Mouse (Mus musculus) CD4-positive, CD25-positive, alpha-beta regulatory T cell, adult 2 months (primary cell): ENCODE results near the gene Best1.

Experiments
- DNase-seq: peaks from one replicate; pipeline ENCODE4 v3.0.0-alpha.2; 2012; ENCODE audit warnings: low read depth, low spot score

Best1 gene

DNA sequence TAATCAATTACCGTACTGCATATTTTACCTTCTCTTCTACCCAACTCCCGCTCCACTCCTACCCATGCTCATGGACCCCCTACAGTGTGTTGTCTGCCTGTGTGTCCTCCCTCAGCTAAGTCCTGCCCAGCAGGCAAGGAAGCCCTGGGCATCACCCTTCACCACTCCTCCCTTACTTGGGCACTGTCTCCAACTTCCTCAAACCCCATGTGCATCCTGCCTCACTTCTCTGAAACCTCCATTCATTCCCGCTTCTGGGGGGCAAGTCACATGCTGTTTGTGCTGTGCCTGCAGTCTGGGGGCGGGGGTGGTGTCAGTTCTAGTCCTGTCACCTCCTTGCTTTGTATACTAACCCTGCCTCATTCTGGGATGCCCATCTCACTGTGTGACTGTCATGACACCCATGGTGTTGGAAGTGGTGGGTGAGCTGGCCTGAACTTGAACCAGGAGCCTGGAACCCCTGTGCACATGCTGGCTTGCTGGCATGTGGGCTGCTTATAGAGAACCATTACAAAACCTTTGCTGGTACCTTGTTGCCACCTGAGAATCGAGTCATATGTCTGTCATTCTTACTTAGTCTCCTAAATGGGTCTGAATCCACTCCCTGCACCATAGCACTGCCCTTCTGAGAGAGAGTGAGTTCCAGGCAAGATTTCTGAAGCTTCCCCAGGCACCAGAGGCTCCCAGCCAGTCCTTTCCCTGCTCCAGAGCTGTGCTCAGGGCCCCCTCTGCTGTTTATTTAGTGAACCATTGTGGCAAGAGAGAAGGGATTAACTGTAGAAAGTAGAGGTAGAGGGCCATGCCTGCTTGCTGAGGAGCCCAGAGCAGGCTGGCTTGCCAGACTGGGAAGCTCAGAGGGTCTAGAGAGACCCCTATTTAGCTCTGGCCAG is 21.2 kb upstream of the Best1 start:
- no peak for DNase-seq

DNA sequence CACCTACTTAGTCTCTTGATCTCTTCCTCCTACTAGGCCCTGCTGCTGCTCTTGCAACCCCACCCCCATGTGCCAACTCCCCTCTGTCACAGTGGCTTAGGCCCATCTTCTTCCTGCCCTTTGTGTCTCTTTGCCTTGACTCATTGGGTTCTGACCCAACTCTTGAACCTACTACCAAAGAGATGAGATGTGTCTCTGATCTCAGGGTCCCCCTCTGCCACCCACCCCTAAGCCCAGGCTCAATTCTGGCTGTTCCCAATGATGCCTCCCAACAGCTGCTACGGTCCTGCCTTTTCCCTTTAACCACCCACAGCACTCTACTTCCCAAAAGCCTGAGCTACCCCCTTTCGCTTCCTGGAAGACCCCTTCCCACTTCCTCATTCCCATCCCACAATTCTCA is 20.5 kb upstream of the Best1 start:
- DNase-seq, result no peak

DNA sequence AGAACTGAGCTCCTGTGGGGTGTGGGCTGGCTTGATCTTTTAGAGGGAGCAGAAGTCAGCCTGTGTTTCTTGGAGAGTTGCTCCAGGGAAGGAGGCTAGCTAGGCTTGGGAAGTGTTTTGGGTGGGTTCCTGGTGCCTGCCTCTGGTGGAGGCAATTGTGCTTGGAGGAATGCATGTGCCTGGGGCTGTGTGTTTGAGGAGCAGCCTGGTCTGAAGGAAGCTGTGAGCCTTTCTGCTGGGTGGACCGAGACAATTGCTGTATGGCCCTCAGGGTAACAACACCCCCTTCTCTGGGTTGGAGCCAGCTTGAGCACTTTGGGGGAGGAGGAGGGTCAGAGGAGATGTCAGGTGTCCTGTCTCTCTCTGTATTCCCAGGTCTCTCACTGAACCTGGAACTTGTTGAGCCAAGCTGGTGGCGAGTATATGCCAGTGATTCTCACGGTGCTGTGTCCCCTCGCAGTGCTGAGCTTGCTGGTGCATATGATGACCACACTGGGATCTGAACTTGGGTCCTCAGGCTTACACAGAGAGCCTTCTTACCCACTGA is 17.9 kb upstream of the Best1 start:
- no peak for DNase-seq

DNA sequence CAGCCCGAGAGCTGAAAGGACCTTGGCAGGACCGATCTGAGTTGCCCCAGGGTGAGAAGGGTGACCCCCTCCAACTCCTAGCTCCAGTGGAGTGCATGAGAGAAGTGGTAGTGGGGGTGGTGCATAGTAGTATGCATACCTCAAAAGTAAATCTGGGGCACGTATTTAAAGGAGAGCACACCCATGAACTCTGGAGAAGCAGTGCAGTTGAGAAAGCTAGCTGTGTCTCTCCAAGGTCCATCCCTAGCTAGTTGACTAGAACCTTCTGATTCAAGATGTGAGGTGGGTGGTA is 17.0 kb upstream of the Best1 start:
- DNase-seq, result no peak

DNA sequence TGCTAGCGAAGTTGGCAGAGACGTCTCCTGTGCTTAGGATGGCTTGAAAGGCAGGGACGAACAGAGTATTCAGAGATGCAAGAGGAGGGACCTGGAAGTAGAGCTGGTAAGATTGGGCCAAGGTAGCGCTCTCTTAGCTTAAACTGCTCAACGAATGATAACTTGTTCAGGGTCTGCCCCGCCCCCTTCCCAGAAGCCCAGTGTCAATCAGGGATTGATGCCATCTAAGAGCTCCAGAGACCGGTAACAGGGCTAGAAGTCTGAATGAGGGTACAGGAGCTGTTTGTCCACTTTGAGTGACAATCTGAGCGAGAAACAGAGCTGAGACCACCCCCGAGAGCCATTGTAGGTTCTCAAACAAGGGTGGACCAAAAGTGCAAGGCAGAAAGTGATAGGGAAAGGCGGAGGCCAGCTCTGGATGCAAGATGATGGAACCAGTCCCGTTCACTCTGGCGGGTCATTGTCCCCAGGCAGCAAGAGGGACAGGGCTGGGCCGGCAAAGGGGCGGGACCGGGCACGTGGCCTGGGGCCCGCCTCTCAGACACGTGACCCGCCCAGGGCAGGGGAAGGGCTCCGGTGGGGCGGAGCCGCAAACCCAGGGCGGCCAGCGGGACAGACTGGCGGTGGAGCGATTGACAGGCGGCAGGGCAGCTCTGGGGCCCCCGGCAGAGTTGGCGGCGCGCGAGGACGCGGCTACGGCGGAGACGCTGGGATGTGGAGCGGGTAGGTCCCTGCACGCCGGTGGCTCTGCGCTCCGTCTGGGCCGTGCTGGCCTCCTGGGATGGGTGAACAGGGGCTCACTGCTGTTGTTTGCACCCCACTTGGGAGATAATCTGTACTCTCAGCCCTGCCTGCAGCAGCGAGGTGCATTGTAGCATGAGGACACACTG is 16.4 kb upstream of the Best1 start:
- peak; percentile 52 for DNase-seq

DNA sequence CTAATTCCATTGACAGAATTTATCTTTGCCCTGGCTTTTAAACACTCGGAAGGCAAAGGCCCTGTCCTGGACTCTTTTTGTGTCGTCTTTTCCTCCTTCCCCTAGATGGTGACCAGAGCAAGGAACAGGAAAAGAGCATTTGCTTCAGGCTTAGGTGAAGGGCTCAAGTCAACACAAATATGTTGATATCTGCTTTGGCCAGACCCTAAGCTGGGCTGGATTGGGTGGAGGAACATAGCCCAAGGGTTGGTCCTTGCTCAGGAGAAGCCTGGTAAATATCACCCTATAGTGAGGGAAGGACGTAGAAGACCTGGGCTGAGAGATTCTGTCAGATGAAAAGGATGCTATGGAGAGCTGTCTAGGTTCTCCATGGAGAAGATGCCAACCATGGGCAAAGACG is 14.7 kb upstream of the Best1 start:
- DNase-seq, result no peak

DNA sequence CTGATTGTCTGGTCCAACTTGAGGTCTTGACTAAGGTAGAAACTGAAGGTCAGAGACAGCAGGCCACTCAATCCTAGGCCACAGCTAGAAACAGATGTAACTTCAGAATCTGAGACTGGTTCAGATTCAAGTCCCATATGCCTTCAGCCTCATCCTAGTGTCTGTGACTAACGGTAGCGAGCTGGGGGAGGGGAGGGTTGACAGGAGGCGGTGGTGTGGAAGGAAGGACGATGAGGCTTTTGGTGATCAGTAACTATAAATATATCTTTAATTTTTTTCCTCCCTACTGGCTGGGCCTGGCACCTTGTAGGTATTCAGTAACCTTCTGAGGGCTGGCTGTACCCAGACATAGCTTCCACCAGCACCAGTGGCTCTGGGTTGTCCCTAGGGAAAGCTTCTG is 14.0 kb upstream of the Best1 start:
- DNase-seq, result no peak

DNA sequence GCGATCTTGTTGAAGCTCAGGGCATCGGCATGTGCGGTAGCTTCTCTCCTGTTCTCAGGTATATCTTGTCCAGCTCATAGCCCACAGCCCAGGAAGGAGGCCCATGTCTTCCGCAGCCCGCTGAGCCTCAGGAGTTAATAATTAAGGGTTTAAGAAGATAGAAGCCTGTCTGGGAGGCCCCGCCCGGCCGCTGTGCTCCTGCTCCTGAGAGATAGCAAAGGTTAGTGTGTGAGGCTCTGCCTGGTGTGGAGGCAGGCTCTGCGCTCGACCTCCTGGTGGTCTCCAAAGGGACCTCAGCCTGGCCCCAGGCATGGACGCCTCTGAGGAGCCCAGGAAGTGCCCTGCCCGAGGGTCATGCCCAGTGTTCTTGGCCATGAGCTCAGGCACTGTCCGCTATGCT is 13.4 kb upstream of the Best1 start:
- DNase-seq, result no peak

DNA sequence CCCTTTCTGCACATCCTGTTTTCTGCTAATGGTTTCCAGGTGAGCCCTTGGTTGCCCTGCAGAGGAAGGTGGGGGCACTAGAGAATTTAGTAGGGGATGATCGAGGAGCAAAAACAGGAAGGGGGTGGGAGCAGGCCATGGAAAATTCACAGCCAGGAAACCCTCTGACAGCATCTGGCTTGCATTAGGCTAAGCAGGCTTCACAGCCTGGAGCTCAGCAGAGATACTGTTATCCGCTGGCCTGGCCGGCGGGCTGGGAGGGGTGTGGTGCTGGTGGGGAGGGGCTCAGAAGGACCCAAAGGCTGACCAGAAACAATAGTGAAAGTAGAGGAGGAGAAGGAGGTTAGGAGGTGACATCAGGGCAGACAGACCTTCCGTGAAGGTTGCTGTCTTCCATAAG is 12.5 kb upstream of the Best1 start:
- DNase-seq, result no peak

DNA sequence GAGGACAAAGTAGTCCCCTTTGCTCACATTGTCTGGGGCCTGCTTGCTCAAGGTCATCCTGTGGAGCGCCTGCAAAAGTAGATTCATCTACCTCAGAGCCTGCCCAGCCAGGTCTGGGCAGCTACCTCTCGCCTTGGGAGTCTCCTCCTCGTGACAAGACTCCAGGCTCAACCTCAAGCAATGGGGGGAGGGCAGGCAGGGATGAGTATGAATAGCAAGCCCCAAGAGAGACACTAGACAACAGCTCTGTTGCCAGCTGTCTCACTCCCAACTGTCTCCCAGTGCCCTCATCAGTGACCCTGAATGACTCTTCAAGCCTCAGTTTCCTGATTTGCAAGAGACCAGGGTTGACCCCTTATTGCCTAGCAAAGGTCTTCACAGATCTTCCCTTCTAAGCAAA is 11.9 kb upstream of the Best1 start:
- DNase-seq, result no peak

DNA sequence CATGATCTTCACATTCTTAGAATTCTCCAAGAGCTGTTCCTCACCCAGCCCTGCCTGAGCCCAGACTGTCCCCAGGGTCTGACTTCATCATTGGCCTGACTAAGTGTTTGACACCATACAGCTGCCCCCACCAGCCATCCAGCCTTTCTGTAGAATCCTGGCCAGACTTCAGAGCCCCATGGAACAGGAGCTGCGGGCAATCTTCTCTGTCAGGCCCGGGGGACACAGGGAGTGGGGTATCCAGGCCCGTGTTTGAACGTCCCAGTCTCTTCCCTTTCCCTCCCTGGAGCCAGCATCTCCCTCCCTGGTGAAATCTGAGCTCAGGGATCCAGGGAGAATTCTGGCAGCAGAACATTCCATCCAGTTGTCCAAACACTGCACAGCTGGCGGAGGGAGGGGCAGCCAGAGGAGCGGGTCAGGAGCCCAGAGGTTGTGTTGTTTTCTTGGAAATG is 11.4 kb upstream of the Best1 start:
- DNase-seq, result no peak

DNA sequence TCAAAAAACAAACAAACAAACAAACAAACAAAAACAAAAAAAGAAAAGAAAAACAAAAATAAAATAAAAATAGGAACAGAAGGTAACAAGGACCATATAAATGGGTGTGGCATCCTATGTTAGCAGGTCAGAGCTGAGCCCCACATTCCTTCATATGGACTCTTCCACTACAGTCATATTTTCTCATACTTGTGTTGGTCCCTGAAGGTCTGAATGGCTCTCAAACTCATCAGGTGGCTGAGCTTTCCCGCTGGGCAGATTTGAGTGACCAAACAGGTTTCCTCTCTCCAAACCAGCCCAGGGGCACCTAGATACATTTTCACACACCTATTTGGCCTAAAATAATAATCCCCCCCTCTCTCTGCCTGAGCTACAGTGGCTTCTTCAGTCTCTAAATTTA is 10.0 kb upstream of the Best1 start:
- DNase-seq, result no peak

DNA sequence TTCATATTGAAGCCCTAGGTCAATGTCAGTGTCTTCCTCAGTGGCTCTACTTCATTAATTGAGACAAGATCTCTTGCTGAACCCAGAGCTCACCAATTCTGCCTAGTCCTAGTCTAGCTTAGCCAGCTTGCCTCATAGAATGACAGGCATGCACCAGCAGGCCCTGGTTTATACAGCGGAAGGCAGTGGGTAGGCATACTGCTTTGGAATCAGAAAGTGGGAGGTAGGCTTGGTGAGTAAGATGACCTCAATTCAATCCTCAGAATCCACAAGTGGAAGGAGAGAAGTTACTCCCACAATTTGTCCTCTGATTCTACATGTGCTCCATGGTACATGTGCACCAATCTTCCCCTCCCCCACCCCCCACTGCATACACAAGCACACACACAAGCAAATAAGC is 2.3 kb upstream of the Best1 start:
- DNase-seq, result no peak

DNA sequence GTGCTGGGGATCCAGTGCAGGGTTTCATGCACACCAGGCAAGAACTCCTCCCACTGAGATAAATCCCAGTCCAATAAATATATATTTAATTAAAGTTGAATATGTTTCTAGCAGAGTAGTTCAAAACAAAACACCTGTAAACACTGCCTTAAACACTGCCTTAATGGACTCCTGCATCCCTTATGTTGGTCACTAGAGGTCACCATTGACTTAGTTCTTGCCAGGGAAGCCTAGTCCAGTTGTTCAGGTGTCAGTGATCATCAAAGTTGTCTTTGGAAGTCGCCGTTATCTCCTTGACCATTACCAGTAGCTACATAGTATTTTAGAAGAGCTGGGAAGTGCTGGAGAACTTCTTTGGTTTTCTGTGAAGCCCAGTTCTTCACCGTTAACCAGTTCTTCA is 1.1 kb downstream of the Best1 start:
- DNase-seq, result peak; percentile 39

DNA sequence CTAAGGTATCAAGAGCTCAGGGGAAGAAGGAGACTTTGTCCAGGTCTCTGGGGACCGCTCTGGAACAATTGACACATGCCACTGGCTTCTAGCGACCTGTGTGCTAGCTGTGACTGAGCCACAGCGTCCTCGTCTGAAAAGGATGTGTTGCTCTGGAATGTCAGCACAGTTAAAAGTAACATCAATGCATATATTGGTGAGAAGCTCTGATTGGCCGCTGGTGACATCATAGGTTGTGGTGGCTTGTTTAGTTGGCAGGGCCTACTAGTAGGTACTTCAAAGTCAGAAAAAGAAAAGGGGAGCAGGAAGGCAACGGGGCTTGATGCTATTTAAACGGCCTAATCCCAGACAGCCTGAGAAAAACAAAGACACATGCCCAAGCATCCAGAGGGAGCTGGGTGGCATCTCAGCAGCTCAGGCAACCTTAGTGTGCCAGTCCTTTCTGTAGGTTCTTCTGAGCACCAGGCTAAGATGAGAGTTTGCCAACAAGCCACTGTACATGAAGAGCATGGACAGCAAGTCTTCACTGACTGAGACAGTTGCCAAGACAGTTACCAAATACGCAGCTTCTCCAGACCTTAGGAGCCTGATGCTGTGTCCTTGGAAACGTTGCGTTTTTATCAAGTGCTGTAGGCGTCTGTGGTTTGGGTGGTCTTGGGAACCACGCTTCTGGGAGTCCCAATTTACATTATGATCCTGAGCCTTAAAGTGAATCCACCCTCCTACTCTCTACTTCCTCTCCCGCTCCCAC is 2.5 kb downstream of the Best1 start:
- no peak for DNase-seq

DNA sequence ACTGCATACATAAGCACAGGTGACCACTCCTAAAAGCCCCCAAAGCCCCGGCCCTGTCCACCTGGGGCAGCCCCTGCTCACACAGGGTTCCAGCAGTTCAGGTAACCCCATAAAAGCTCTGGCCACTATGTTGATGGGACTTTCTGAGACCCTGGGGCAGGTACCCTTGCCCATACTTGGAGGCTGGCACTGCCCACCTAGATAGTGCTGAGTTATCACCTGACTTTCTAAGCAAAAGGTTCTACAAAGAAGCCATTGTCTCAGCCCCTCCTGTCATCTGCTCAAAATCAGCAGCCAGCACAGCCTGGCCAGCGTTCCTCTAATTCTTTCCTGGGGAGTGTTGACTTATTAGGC is 3.4 kb downstream of the Best1 start:
- no peak for DNase-seq

DNA sequence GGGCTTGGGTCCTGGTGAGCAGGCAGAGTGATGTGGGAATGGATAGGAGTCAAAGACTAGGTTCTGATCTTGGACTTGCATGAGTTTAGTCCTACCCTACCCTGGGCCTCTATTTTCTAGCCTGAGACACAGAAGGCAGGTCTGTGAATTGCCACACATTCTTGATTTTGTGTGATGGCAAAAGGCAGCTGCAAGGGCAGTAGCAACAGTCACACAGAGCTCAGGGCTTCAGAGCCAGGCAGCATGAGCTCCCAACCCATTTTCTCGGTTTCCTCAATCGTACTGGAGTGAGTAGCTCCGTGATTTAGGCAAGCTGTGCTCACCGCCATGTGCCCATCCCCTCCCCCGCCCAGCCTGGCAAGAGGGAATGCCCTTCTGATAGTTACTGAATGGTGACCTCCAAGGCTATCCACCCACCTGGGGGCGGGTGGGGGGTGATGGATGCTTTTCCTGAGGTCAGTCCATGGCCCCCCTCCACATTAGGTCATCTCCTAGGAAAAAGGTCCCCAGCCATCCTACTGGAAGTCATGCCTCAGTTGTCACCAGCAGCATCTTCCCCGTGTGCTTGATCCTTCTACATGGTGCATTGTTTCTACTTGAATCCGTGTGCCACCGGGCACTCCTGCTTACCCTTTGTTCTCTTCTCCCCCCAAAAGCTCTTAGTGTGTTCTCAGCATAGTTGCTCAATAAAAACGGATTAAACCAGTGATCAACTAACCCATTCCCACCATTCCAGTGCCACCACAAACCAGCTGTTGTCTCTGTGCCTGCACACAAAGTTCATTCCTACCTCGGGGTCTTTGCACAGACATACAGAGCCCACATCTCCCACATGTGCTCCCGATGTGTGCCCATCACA is 4.0 kb downstream of the Best1 start:
- DNase-seq, result no peak

DNA sequence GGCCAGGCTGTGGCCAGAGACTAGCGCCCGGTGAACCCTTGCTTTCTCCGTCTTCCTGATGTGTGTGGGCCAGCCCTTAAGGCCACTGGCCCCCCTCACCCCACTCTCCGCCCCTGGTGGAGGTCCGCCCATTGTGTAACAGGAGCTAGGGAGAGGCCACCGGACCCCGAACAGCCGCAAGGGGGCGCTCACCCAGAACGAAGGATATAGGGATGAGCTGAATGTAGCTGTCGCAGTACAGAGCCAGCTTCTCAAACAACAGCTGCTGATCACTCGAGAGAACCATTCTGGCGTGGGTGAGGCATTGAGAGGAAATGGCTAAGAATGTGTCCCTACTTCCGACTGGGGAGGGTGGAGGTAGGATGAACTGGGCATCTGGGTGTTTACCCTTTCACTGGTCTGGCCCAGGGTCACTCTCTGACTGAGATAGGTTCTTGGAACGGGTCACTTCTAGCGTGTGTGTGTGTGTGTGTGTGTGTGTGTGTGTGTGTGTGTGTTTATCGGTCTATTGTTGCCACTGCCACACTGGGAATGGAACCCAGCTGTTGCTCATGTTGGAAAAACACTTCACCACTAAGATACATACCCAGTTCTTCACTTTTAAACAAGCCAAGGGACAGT is 8.3 kb downstream of the Best1 start:
- DNase-seq, result peak; percentile 83

DNA sequence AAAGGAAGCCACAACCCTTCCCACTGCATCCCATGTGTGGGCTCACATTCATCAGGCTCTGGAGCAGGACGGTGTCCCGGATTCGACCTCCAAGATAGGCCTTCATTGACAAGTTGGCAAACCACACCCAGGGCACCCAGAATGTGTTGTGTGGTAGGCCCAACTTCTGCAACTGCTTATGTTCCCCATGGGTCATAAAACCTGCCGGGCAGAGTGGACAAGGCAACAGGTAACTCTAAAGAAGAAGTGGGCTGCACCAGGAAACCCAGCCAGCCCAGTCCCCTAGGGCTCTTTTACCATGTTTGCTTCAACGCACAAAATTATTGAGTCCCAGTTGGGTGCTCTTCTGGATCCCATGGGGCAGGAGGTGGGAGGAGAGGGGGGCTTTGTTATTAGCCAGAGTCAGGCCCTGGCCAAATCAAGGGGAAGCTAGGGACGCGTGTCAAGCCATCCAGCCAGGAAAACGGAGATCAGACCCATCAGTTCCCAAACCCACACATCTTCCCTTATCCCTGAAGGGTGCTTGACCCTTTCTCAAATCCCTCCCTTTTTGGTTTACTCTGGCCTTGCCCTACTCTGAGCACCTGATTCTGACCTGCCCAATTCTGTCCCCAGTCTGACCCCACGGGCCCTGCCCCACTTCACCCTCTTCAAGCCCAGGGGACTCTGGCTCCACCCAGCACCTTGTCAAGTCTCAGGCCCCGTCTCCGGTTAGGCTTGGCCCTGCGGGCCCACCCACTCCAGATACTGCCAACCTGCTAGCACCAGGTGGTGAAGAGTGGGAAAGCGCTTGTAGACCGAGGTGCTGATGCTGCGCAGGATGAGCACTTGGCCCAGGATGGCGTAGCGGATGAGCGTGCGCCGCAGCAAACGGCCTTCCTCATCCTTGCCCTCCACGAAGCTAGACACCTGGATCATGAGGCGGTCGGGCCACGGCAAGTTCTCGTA is 9.1 kb downstream of the Best1 start:
- DNase-seq, result no peak

DNA sequence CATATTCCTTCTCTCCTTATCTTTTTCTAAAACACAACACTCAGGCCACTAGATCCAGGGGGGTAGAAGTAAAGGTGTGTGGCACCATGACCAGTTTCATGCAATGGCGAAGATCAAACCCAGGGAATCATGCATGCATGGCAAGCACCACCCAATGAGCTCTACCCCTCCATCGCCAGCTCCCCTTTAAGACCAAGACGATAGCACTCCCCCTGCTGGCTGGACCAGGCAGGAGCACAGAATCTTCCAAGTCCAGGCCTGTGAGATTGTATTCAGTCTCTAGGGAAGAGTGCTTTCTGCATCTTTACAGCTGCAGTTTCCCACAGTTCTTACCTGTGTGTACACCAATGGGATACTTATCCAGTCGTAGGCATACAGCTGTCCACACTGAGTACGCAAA is 10.1 kb downstream of the Best1 start:
- DNase-seq, result peak; percentile 89
